8 mouse cellular contexts compared by ENCODE assay signal in genomic region chr5:114199116-114199777, GRCm38 (mm10). TPM values are rescaled to one million over a fixed set of nuclear protein-coding genes. Genes with fewer than 3 reads are reported as not detected.
A peak's percentile ranks its signal among the peaks of the same experiment; 100 is the strongest.
DNase-seq lines count a peak whose midpoint lies in the region; ATAC-seq and TF ChIP-seq lines count a peak whose summit lies in the region.

No protein-coding gene starts in this region.

- no peaks in the 10 kb centered on the region for H3K36me3 ChIP-seq in neural tube, embryonic 15.5 days
- H3K36me3 ChIP-seq in embryonic facial prominence, embryonic 12.5 days, result no peaks in the 10 kb centered on the region
- H3K36me3 ChIP-seq in hindbrain, postnatal 0 days (ENCODE audit: insufficient read depth, low read length), result no peaks in the 10 kb centered on the region

- no peak overlapping the region for H3K27ac ChIP-seq in neural tube, embryonic 15.5 days (replicated peaks)
- peak overlapping the region; percentile 69 for H3K27ac ChIP-seq in embryonic facial prominence, embryonic 12.5 days
- no peak overlapping the region for H3K27ac ChIP-seq in hindbrain, postnatal 0 days

- DNase-seq in neural tube, embryonic 10.5 days (ENCODE audit: extremely low spot score, low spot score), result no peak
- DNase-seq in hindbrain, postnatal 0 days (ENCODE audit: low spot score), result peak; percentile 49
- peak; percentile 19 for DNase-seq in lung, adult 2 months
- DNase-seq in thymus, postnatal 0 days (ENCODE audit: low spot score), result peak; percentile 65
- no peak for DNase-seq in urinary bladder, postnatal 4 days (ENCODE audit: low spot score in 2 of 2)
- DNase-seq in cerebellum, adult 18-20 months, result no peak

- H3K27me3 ChIP-seq in neural tube, embryonic 15.5 days (replicated peaks), result no peaks in the 10 kb centered on the region
- no peaks in the 10 kb centered on the region for H3K27me3 ChIP-seq in embryonic facial prominence, embryonic 12.5 days
- H3K27me3 ChIP-seq in hindbrain, postnatal 0 days (ENCODE audit: insufficient read depth, low read length), result no peaks in the 10 kb centered on the region

- no peak for TF ChIP-seq CTCF in hindbrain, postnatal 0 days (IDR thresholded peaks at IDR 0.05; ENCODE audit: low read depth)
- TF ChIP-seq CTCF in lung, adult 2 months (IDR thresholded peaks at IDR 0.05; ENCODE audit: insufficient read depth, low read length), result no peak

- TF ChIP-seq POLR2A in lung, adult 2 months (IDR thresholded peaks at IDR 0.05; ENCODE audit: borderline replicate concordance, extremely low read depth, low read depth, low read length), result no peak

- peak overlapping the region; percentile 25; the same call in 1 of the 2 replicates for H3K4me2 ChIP-seq in neural tube, embryonic 15.5 days
- peak overlapping the region; percentile 36 for H3K4me2 ChIP-seq in embryonic facial prominence, embryonic 12.5 days (replicated peaks)
- 0 out of 2 replicates have a peak overlapping the region, but pooled peaks have one; percentile 10 for H3K4me2 ChIP-seq in hindbrain, postnatal 0 days (ENCODE audit: low read depth, low read length)

- no peak overlapping the region for H3K9ac ChIP-seq in neural tube, embryonic 15.5 days (replicated peaks)
- H3K9ac ChIP-seq in embryonic facial prominence, embryonic 12.5 days, result peak overlapping the region; percentile 5; the same call in 1 of the 2 replicates
- H3K9ac ChIP-seq in hindbrain, postnatal 0 days (replicated peaks; ENCODE audit: low read length), result no peak overlapping the region; the same call in 1 of the 2 replicates

- no peak for ATAC-seq in neural tube, embryonic 15.5 days (ENCODE audit: low FRiP score)
- ATAC-seq in embryonic facial prominence, embryonic 12.5 days (ENCODE audit: insufficient number of reproducible peaks, insufficient read depth, low FRiP score, low TSS enrichment), result no peak; the same call in 1 of the 2 replicates
- ATAC-seq in hindbrain, postnatal 0 days, result no peak

- no peak overlapping the region for H3K4me3 ChIP-seq in neural tube, embryonic 15.5 days (replicated peaks)
- no peak overlapping the region for H3K4me3 ChIP-seq in embryonic facial prominence, embryonic 12.5 days
- no peak overlapping the region for H3K4me3 ChIP-seq in hindbrain, postnatal 0 days (ENCODE audit: low read length)
- no peak overlapping the region for H3K4me3 ChIP-seq in lung, adult 2 months (replicated peaks; ENCODE audit: extremely low read depth, low read depth, low read length)

- 25% methylated on average over 13 of the region's 13 CpGs for WGBS in neural tube, embryonic 15.5 days
- 11% methylated on average over 13 of the region's 13 CpGs for WGBS in embryonic facial prominence, embryonic 12.5 days
- WGBS in hindbrain, postnatal 0 days, result 24% methylated on average over 13 of the region's 13 CpGs
- 10% methylated on average over 13 of the region's 13 CpGs for WGBS in lung, adult 2 months

- H3K9me3 ChIP-seq in neural tube, embryonic 15.5 days (replicated peaks), result no peaks in the 10 kb centered on the region
- H3K9me3 ChIP-seq in embryonic facial prominence, embryonic 12.5 days, result no peaks in the 10 kb centered on the region
- no peaks in the 10 kb centered on the region for H3K9me3 ChIP-seq in hindbrain, postnatal 0 days (ENCODE audit: low read length)

- H3K4me1 ChIP-seq in neural tube, embryonic 15.5 days, result peaks cover 7% of the 10 kb centered on the region; the same call in 1 of the 2 replicates
- peaks cover 12% of the 10 kb centered on the region for H3K4me1 ChIP-seq in embryonic facial prominence, embryonic 12.5 days
- no peaks in the 10 kb centered on the region for H3K4me1 ChIP-seq in hindbrain, postnatal 0 days (ENCODE audit: insufficient read depth, low read length)
- no peaks in the 10 kb centered on the region for H3K4me1 ChIP-seq in lung, adult 2 months (ENCODE audit: control insufficient read depth, insufficient read depth, low read length)

RNA-seq across cellular contexts. Expression of gene Acacb, which starts 52.9 kb away (rescaled TPM):
- 4.7 and 5.0 TPM in 2 replicates for polyA plus RNA-seq in neural tube, embryonic 15.5 days (2015; fragmentation: Nextera tagmentation; extraction: Ambion mirVana)
- 3.4 and 6.3 TPM in 2 replicates for polyA plus RNA-seq in embryonic facial prominence, embryonic 12.5 days (2016; fragmentation: Nextera tagmentation; extraction: Ambion mirVana)
- total RNA-seq in hindbrain, postnatal 0 days (2014; rRNA removed), result 3.4 and 7.0 TPM in 2 replicates
- 5.1 and 6.1 TPM in 2 replicates for polyA plus RNA-seq in hindbrain, postnatal 0 days (2015; fragmentation: Nextera tagmentation; extraction: Ambion mirVana)
- polyA plus RNA-seq in lung, adult 2 months (2012; rRNA removed), result 20.0 and 37.5 TPM in 2 replicates
- polyA plus RNA-seq in thymus, postnatal 0 days (2015; fragmentation: Nextera tagmentation; extraction: Ambion mirVana), result 0.80 and 1.1 TPM in 2 replicates

Comparison
In these comparisons a context has a peak if more than half of its experiments do, and no peak if none do; other contexts are left out.
1. DNase-seq: peak in hindbrain, postnatal 0 days (single experiment), lung, adult 2 months (single experiment) and thymus, postnatal 0 days (single experiment); none in neural tube, embryonic 10.5 days (single experiment), urinary bladder, postnatal 4 days (0 of 2) and cerebellum, adult 18-20 months (0 of 2).
2. Peak in every context shown above with its lines, with median percentiles within 50 percentile points of each other: H3K4me2 ChIP-seq.